Mouse (Mus musculus) E14TG2a.4 (cell line): ENCODE data around the gene Diaph2.

Experiments used
- CTCF ChIP-seq: conservative IDR thresholded peaks from 2 replicates; pipeline ENCODE4 v1.5.1; 2014; ENCODE audit warnings: low read length
- NANOG ChIP-seq: IDR thresholded peaks from 2 replicates; pipeline ENCODE4 v1.6.1; 2014; ENCODE audit warnings: borderline replicate concordance, low read length, mixed read lengths
- POU5F1 ChIP-seq: IDR thresholded peaks from 2 replicates; pipeline ENCODE4 v1.6.1; 2014; ENCODE audit warnings: low read length, borderline replicate concordance

DNA sequence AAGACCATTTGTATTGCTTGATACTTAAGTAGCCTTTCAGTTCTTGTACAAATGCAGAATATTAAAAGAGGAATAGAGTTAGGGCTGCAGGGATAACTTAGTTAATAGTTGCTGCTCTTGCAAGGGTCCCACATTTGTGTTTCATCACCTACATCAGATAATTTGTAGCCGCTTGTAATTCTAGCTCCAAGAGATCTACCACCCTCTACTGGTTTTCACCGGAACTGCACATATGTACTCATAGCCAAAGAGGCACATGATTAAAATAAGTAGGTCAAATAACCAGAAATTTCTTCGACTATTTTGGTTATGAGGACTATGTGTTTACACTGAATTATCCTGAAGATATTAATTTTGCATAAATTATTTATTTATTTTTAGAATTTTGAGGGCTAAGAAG lies 134.9 kb downstream of the Diaph2 start:
- TF ChIP-seq CTCF (peak; percentile 76), POU5F1 (no peak), NANOG (no peak)
